Mouse (Mus musculus): Measurements from ENCODE around the gene Med21.

The Med21 gene

DNA sequence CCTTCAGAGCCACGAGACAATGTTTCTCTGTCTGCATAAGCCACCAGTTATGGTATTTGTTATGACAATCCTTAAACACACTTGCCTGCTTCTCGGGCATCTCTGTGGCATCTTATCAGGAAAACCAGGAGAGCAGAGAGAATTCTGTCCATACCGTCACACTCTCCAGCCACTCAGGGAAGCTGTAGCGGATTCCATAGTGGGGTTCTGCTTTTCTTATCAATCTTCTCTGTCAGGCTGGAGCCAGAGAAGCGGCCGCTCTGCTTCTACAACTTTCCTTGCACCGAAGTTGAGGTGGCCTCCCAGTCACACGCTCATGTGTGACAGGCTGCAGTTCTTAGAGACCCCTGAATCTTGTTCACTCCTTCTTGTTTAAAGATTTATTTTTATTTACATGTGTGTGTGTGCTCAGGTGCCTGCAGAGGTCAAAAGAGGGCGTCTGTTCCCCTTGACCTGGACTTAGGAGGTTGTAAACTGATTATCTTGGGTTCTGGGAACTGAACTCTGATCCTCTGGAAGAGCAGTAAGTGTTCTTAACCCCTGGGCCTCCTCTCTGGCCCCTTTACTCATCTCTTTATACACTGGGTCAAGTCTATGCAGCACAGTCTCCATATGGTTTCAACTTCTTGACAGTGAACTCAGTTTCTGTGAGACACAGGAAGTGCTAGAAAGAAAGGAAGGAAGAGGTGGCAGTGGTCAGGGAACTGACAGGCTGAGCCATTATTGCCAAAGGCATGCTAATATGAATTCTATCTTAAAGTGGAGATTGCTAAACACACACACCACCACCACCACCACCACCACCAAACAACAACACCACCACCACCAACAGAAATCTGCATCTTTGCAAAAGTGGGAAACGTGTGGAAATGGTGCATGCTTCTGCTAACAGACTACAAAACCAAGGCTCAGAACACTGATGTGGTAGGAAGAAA lies 36.1 kb downstream of the Med21 start:
- no peak for DNase-seq (ENCODE audit: low read depth)

DNA sequence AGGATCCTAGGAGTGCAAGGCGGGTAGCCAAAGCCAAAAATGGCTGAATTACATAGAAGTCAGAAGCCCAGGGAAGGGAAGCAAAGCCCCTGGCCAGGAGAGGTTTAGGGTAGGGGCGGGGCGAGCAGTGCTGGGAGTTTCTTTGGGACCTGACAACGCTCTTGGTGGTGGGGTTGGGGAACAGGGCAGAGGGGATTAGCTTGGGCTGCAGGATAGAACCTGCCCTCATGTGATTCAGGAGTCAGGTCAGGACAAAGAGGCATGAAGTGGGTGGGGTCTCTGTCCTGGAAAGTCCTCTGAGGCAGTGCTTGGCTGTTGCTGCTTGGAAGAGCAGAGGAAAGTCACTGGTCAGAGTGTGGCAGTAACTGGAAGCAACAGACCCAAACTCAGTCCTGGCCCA lies 41.5 kb downstream of the Med21 start:
- DNase-seq (ENCODE audit: low read depth) = no peak

DNA sequence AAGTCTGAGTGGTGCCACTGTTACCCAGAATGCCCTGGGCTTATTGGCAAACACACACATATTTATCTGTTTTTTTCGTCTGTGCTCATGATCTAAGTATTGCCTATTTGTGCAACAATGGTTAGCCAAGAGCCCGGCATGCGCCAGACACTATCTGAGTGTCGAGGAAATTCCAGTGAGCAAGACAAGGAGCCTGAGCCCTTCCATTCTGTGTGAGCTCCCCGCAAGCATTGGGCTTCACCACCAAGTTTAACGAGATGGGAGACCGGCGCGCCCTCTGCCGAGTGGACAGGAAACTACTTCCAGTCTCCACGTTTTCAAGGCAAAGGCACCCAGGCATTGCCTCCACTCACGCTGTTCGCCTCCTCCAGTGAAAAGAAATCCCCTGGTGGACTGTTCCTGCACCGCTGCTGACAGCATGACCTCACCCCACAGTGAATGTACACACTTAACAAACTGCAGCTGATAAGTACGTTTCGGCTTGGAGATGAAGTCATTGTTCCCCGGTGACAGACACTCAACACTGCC lies 43.5 kb downstream of the Med21 start:
- peak; percentile 65 for DNase-seq (ENCODE audit: low read depth)

DNA sequence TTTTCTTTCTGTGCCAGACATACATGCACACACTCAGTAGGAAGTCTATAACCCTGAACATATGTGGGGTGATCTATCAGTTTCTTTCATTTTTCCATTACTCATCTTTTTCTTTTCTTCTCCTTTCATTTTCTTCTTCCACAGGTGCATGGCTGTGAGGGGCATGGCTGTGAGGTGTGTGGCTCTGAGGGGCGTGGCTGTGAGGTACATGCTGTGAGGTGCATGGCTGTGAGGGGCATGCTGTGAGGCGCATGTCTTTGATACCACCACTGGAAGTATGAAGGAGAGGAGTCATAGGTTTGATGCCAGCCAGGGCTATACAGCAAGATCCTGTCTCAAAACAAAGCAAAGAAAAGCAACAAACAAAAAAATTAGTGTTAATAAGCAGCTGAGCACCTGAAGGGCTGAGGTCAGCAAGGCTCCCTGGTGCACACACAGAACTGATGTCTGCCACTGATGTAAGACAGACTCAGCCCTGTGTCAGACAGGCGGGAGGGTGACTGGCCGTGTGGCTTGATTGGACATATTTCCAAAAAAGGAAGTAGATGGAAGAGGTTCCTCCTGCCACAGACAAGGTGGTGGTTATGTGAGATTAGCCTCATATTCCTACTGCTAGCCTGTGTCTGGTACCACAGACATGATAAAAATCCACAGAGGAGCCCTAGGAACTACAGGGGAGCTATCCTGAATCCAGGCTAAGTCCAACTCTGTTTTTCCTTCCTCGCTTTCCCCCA lies 44.3 kb downstream of the Med21 start:
- no peak for DNase-seq (ENCODE audit: low read depth)

DNA sequence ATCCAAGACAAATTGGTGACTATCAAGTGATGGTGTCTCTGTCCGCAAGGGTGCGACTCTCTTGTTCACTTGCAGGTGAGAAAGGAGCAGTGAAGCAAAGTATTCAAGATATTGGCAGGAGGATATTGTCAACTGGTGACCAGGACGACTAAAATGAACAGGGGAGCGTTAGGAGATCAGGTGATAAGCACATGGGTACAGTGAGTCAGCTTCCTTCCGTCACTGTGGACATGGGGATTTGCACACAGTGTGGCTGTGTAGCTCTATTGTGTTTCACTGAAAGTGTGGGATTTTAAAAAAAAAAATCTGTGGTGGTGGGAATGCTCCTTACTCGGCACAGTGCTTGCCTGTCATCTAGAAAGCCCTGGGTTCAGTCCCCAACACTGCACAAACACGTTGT lies 45.7 kb downstream of the Med21 start:
- DNase-seq (ENCODE audit: low read depth) = no peak

DNA sequence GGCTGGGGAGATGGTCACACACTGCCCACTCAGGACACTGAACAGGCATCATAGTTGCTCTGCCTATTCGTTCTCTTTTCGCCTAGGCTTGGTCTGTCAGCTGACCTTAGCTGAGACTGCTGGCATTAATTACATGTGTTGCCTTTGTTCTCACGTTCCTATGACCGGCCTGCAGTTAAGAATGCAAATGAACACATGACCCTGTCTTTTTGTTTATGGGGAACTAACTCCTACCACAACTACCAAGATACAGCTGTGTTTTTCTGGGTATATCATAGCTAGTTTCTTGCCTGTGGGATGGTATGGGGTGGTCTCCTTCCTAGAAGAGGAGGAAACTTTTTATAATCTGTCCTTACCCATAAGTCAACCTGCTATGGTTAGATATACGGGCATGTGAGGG lies 46.5 kb downstream of the Med21 start:
- DNase-seq (ENCODE audit: low read depth) = no peak

DNA sequence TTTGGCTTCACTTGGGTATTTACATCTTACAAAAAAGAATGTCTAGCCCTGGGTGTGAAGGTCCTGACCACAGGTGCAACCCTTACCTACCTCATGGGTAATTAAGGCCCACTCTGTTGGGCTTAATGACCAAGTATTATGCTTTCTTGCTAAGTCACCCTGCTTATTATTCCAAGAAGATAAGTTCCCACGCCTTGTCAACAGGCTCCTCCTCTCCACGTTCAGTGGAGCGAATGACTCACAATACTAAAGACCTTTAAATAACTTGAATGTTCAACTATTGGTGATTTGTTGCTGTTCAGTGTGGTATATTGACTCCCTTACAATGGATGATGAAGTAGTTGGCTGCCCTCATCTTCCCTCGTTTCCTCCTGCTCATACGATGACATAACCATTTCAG lies 55.4 kb downstream of the Med21 start:
- DNase-seq (ENCODE audit: low read depth) = no peak

DNA sequence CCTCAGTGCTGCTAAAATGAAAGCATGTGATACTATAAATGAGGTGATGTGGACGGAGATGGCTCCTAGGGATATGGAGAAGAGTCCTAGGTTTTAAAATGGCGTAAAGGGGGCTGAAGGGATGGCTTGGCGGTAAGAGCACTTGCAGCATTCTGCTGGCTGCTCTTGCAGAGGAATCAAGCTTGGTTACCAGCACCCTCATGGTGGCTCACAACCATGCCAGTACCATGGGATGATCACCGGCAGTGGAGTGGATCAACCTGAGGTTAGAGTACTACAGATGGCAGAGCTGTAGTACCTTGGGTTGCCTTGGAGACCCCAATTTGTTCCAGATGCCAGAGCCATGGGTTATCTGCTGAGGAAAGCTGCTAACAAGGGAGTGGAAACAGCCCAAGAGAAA lies 56.0 kb downstream of the Med21 start:
- DNase-seq (ENCODE audit: low read depth) = no peak

Measured in fibroblast of lung, adult 2 months (primary cell).